Mouse (Mus musculus): ENCODE results near the gene Plekhh2.

GRCm38 (mm10) chr17:84537966-84538365 is 26.3 kb downstream of the Plekhh2 start:
- TF ChIP-seq CTCF (IDR thresholded peaks at IDR 0.05; ENCODE audit: low read depth), result no peak
- no peak for TF ChIP-seq EP300 (IDR thresholded peaks at IDR 0.05; ENCODE audit: low read depth)
